8 mouse cellular contexts compared by ENCODE assay signal in genomic region chr19:4811063-4811908, GRCm38 (mm10). TPM values are rescaled to one million over a fixed set of nuclear protein-coding genes. Genes with fewer than 3 reads are reported as not detected.
DNase-seq lines count a peak whose midpoint lies in the region; ATAC-seq and TF ChIP-seq lines count a peak whose summit lies in the region.

TSS of gene Gm21992 (minus strand) at chr19:4811612.
TSS of gene Rbm14 (minus strand) at chr19:4811634.

- under 1% methylated on average over 82 of the region's 83 CpGs for WGBS in kidney, embryonic 14.5 days
- under 1% methylated on average over 82 of the region's 83 CpGs for WGBS in limb, embryonic 15.5 days

- H3K36me3 ChIP-seq in kidney, embryonic 14.5 days (ENCODE audit: control insufficient read depth, insufficient read depth, low read length) = no peaks in the 10 kb centered on the region
- no peaks in the 10 kb centered on the region for H3K36me3 ChIP-seq in limb, embryonic 15.5 days

- no peak for TF ChIP-seq CTCF in bone marrow macrophage, adult 2 months (IDR thresholded peaks at IDR 0.05; ENCODE audit: low read depth, low read length)
- no peak for TF ChIP-seq CTCF in embryonic fibroblast, embryonic 13.5 days (IDR thresholded peaks at IDR 0.05; ENCODE audit: borderline replicate concordance, insufficient read depth, low read length)

- TF ChIP-seq POLR2A in bone marrow macrophage, adult 2 months (IDR thresholded peaks at IDR 0.05; ENCODE audit: borderline replicate concordance, low read depth, low read length) = peak; percentile 81
- TF ChIP-seq POLR2A in embryonic fibroblast, embryonic 13.5 days (IDR thresholded peaks at IDR 0.05; ENCODE audit: low read depth, low read length) = peak; percentile 94

- H3K27ac ChIP-seq in bone marrow macrophage, adult 2 months (ENCODE audit: insufficient read depth, low read depth, low read length) = peak within 1 kb of the TSS; percentile 80
- H3K27ac ChIP-seq in embryonic fibroblast, embryonic 13.5 days (ENCODE audit: insufficient read depth, low read length) = peak within 1 kb of the TSS; percentile 92
- peak within 1 kb of the TSS; percentile 94 for H3K27ac ChIP-seq in kidney, embryonic 14.5 days (ENCODE audit: low read depth, low read length)
- H3K27ac ChIP-seq in limb, embryonic 15.5 days = peak within 1 kb of the TSS; percentile 97

- peak; percentile 99 for ATAC-seq in kidney, embryonic 14.5 days (ENCODE audit: low FRiP score, low TSS enrichment)
- ATAC-seq in limb, embryonic 15.5 days (ENCODE audit: insufficient number of reproducible peaks, low FRiP score, low TSS enrichment, low read depth) = peak; percentile 99

- H3K9ac ChIP-seq in kidney, embryonic 14.5 days (ENCODE audit: low read depth, low read length) = peak within 1 kb of the TSS; percentile 90
- peak within 1 kb of the TSS; percentile 85 for H3K9ac ChIP-seq in limb, embryonic 15.5 days

- H3K4me2 ChIP-seq in kidney, embryonic 14.5 days (replicated peaks; ENCODE audit: low read depth, low read length) = peak within 1 kb of the TSS; percentile 77
- H3K4me2 ChIP-seq in limb, embryonic 15.5 days = peak within 1 kb of the TSS; percentile 80

- peak within 1 kb of the TSS; percentile 90 for H3K4me3 ChIP-seq in bone marrow macrophage, adult 2 months (ENCODE audit: insufficient read depth, low read length)
- peak within 1 kb of the TSS; percentile 70 for H3K4me3 ChIP-seq in embryonic fibroblast, embryonic 13.5 days (ENCODE audit: insufficient read depth, low read length)
- peak within 1 kb of the TSS; percentile 96 for H3K4me3 ChIP-seq in kidney, embryonic 14.5 days (ENCODE audit: low read length)
- H3K4me3 ChIP-seq in limb, embryonic 15.5 days = peak within 1 kb of the TSS; percentile 87

- no peaks in the 10 kb centered on the region for H3K27me3 ChIP-seq in kidney, embryonic 14.5 days (ENCODE audit: control insufficient read depth, insufficient read depth, low read length)
- no peaks in the 10 kb centered on the region for H3K27me3 ChIP-seq in limb, embryonic 15.5 days

- DNase-seq in A20 (ENCODE audit: low read depth, low spot score) = peak; percentile 99
- DNase-seq in heart, adult 9 months (ENCODE audit: low spot score in 2 of 2) = peak; percentile 99
- DNase-seq in monocyte, adult 2 months (ENCODE audit: low read depth in 1 of 2, low spot score in 2 of 2) = peak; percentile 92 to 94
- peak; percentile 98 to 99 for DNase-seq in spleen, postnatal 36 days (ENCODE audit: low spot score in 2 of 2)

- H3K9me3 ChIP-seq in kidney, embryonic 14.5 days (ENCODE audit: control insufficient read depth, low read length) = no peaks in the 10 kb centered on the region
- no peaks in the 10 kb centered on the region for H3K9me3 ChIP-seq in limb, embryonic 15.5 days

- H3K4me1 ChIP-seq in bone marrow macrophage, adult 2 months (ENCODE audit: control insufficient read depth, insufficient read depth, low read length) = peaks cover 10% of the 10 kb centered on the region
- peaks cover 5% of the 10 kb centered on the region for H3K4me1 ChIP-seq in embryonic fibroblast, embryonic 13.5 days (ENCODE audit: control insufficient read depth, insufficient read depth, low read length)
- H3K4me1 ChIP-seq in kidney, embryonic 14.5 days (ENCODE audit: control insufficient read depth, insufficient read depth, low read length) = peaks cover 21% of the 10 kb centered on the region
- H3K4me1 ChIP-seq in limb, embryonic 15.5 days = peaks cover 22% of the 10 kb centered on the region

RNA-seq across cellular contexts. Expression of gene Gm21992, which starts in this region (rescaled TPM):
- polyA plus RNA-seq in bone marrow macrophage, adult 2 months (2012; ENCODE audit: insufficient read depth, insufficient read length, missing spikeins) = 9.0 and 22.6 TPM in 2 replicates
- 7.8 and 16.1 TPM in 2 replicates for polyA plus RNA-seq in embryonic fibroblast, embryonic 13.5 days (2011; ENCODE audit: insufficient read length, low read depth, missing spikeins)
- 30.6 and 41.2 TPM in 2 replicates for polyA plus RNA-seq in kidney, embryonic 14.5 days (2014; fragmentation: Nextera tagmentation; extraction: Ambion mirVana)
- 31.2 and 31.5 TPM in 2 replicates for polyA plus RNA-seq in limb, embryonic 15.5 days (2015; fragmentation: Nextera tagmentation; extraction: Ambion mirVana)

RNA-seq across cellular contexts. Expression of gene Rbm14, which starts in this region (rescaled TPM):
- 21.0 and 22.9 TPM in 2 replicates for polyA plus RNA-seq in bone marrow macrophage, adult 2 months (2012; ENCODE audit: insufficient read depth, insufficient read length, missing spikeins)
- 33.4 and 33.6 TPM in 2 replicates for polyA plus RNA-seq in embryonic fibroblast, embryonic 13.5 days (2011; ENCODE audit: insufficient read length, low read depth, missing spikeins)
- polyA plus RNA-seq in kidney, embryonic 14.5 days (2014; fragmentation: Nextera tagmentation; extraction: Ambion mirVana) = 71.4 and 102 TPM in 2 replicates
- polyA plus RNA-seq in limb, embryonic 15.5 days (2015; fragmentation: Nextera tagmentation; extraction: Ambion mirVana) = 70.3 and 70.7 TPM in 2 replicates

Comparison
In these comparisons a context has a peak if more than half of its experiments do, and no peak if none do; other contexts are left out.
1. Peak in every context shown above with its lines: DNase-seq, ATAC-seq, H3K4me3 ChIP-seq and H3K27ac ChIP-seq.